Mouse (Mus musculus): ENCODE results near the gene Ppp6r2. TPM values are rescaled to one million over a fixed set of nuclear protein-coding genes. Genes with fewer than 3 reads are reported as not detected.

The Ppp6r2 gene
- polyA plus RNA-seq (2012; rRNA removed): 13.5 and 14.0 TPM in 2 replicates

DNA sequence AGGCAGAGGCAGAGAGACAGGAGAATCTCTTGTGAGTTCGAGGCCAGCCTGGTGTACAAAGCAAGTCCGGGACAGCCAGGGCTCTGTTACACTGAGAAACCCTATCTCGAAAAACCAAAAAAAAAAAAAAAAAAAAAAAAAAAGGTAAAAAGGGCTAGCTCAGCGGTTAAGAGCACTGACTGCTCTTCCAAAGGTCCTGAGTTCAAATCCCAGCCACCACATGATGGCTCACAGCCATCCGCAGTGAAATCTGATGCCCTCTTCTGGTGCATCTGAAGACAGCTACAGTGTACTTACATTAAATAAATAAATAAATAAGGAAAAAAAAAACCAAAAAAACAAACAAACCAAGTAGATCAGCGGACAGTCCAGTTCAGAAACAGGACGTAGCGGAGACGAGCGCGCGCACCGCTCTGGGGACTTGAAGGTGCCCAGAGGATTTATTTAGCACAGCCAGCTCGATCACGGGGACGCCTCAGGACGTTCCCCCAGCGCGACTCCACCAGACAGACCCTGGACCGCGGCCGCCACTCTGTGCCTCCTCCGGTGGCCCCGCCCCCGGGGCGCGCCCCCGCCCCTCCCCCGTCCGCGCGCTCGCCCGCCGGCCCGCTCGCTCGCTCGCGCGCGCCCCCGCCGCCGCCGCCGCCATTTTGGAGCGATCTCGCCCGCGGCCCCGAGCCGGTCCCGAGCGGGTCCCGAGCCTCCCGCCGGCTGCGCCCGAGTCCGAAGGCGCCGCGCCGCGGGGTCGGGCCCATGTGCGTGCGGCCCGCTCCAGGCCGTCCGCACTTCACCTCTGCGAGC, at the start of gene Ppp6r2:
Ppp6r2 (plus strand) TSS at position 639 of the 801 bp plus-strand sequence.

GRCm38 (mm10) chr15:89180571-89181229, 30.7 kb upstream of the Ppp6r2 start, which contains the start of gene Plxnb2:
Gene Plxnb2, minus strand, starts transcription at chr15:89180788.

DNA sequence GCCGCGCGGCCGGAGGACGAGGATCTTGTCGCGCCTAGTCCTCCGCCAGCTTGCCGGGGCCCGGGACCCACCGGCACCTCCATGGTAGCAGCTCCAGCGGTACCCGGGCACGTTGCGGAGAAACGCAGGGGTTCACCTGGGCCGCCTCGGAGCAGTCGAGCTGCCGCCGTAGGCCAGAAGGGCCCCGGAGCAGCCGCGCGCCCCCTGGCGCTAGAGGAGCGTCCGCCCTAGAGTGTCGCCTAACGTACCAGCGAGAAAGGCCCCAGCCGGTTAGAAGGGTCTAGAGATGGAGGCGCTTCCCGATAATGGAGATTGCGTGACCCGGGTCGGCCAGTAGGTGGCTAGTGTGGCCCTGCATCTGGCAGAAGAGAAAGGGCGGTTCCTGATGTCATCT, 15.0 kb upstream of the Ppp6r2 start, which contains the start of gene Dennd6b:
Dennd6b (minus strand) TSS at position 184 of the 394 bp plus-strand sequence.

DNA sequence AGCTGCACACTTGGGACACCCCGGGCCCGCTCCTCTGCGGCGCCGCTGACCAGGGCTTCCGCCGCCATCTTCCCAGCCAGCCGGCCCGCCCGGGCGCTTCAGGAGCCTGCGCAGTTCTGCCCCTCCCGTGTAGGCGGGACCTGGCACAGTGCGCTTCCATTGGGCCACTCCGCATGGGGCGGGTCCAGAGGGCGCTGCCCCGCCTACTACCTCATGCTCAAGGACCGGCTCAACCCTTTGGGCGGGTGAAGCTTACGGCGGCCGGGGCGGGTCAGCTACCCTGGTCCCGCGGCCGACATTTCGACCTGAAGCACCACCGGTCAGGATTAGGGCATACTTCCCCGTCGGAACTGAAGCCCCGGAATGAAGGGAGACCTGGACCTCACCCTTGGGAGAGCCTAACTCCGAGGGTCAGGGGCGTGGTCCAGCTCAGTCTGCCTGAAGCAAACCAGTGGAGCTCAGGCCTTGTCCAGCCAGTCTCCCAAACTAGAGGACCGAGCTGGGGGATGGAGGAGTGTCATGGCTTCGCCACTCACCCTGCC, 103.9 kb downstream of the Ppp6r2 start, which contains the start of gene Sbf1:
Sbf1 (minus strand) TSS at position 122 of the 542 bp plus-strand sequence.

DNA sequence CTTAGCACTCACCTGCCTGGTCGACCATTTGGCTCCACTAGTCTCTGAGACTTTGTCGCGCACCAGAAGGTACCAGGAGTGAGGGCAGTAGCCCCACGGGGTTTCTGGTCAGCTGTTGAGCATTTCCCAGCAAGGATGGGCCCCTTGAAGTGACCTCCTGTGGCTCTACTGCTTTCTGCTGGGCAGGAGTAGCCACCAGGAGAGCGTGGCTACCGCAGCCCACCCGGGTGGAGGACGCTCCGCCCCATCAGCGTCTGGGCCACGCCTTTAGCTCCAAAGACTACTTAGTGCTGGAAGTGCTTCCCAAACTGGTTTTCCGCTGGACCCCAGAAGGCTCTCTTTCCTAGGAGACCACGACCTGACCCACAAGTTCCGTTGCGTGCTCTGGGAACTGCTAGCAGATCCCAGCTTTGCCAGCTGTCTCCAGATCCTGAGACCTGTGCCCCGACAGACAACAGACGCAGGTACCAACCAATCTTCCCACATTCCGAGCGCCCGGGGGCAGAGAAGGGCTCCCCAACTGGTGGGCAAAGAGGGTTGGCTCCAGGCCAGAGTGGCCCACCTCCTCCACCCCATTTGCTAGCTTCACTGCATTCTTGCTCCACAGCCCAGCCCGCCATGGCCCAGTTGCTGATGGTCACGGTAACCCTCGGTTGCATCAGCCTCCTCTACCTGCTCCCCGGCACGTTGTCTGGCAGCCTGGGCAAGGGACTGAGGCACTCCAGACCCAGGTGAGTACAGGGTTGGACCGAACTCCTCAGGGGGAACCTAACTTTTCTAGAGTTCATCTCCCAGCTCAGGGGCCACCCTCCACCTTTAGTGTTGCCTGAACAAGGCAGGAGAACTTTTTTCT, 111.5 kb downstream of the Ppp6r2 start, which contains the start of gene Adm2:
Adm2 (plus strand) TSS at position 51 of the 853 bp plus-strand sequence.

GRCm38 (mm10) chr15:89334271-89334670, 122.9 kb downstream of the Ppp6r2 start, which contains the start of gene Miox:
Gene Miox, plus strand, starts transcription at chr15:89334398.

Other genes starting within 250 kb of the Ppp6r2 start
- gene Mlc1, start 232.5 kb upstream of the Ppp6r2 start, polyA plus RNA-seq (2012; rRNA removed): not detected in 2 replicates
- gene Mov10l1, start 228.6 kb upstream of the Ppp6r2 start, polyA plus RNA-seq (2012; rRNA removed): 0.01 TPM in 1 of 2 replicates, not detected in the other
- not detected in 2 replicates for gene Panx2, start 151.8 kb upstream of the Ppp6r2 start, polyA plus RNA-seq (2012; rRNA removed)
- 21.5 and 25.2 TPM in 2 replicates for gene Trabd, start 136.4 kb upstream of the Ppp6r2 start, polyA plus RNA-seq (2012; rRNA removed)
- gene Selenoo, start 122.5 kb upstream of the Ppp6r2 start, polyA plus RNA-seq (2012; rRNA removed): 22.4 and 25.8 TPM in 2 replicates
- gene Tubgcp6, start 88.4 kb upstream of the Ppp6r2 start, polyA plus RNA-seq (2012; rRNA removed): 6.5 and 8.5 TPM in 2 replicates
- gene Hdac10, start 82.9 kb upstream of the Ppp6r2 start, polyA plus RNA-seq (2012; rRNA removed): 9.1 and 9.7 TPM in 2 replicates
- 3.5 and 4.5 TPM in 2 replicates for gene Mapk12, start 70.8 kb upstream of the Ppp6r2 start, polyA plus RNA-seq (2012; rRNA removed)
- gene Mapk11, start 61.9 kb upstream of the Ppp6r2 start, polyA plus RNA-seq (2012; rRNA removed): 1.3 TPM in 2 replicates
- 37.7 and 44.3 TPM in 2 replicates for gene Plxnb2, start 30.8 kb upstream of the Ppp6r2 start, polyA plus RNA-seq (2012; rRNA removed)
- gene Dennd6b, start 15.1 kb upstream of the Ppp6r2 start, polyA plus RNA-seq (2012; rRNA removed): 5.4 and 6.4 TPM in 2 replicates
- gene Sbf1, start 103.8 kb downstream of the Ppp6r2 start, polyA plus RNA-seq (2012; rRNA removed): 26.2 and 28.5 TPM in 2 replicates
- gene Adm2, start 111.2 kb downstream of the Ppp6r2 start, polyA plus RNA-seq (2012; rRNA removed): 10.3 and 11.8 TPM in 2 replicates
- gene Miox, start 122.8 kb downstream of the Ppp6r2 start, polyA plus RNA-seq (2012; rRNA removed): 12.7 and 15.7 TPM in 2 replicates
- gene Lmf2, start 144.1 kb downstream of the Ppp6r2 start, polyA plus RNA-seq (2012; rRNA removed): 9.9 and 11.9 TPM in 2 replicates
- 51.8 and 56.2 TPM in 2 replicates for gene Ncaph2, start 144.2 kb downstream of the Ppp6r2 start, polyA plus RNA-seq (2012; rRNA removed)
- gene Sco2, start 162.3 kb downstream of the Ppp6r2 start, polyA plus RNA-seq (2012; rRNA removed): 21.4 and 21.6 TPM in 2 replicates
- 1.3 and 1.6 TPM in 2 replicates for gene Tymp, start 165.5 kb downstream of the Ppp6r2 start, polyA plus RNA-seq (2012; rRNA removed)
- gene Odf3b, start 167.7 kb downstream of the Ppp6r2 start, polyA plus RNA-seq (2012; rRNA removed): 0.96 and 1.2 TPM in 2 replicates
- not detected in 2 replicates for gene Klhdc7b, start 173.4 kb downstream of the Ppp6r2 start, polyA plus RNA-seq (2012; rRNA removed)
- gene Syce3, start 198.9 kb downstream of the Ppp6r2 start, polyA plus RNA-seq (2012; rRNA removed): 0.19 TPM in 1 of 2 replicates, not detected in the other
- 21.3 and 23.0 TPM in 2 replicates for gene Cpt1b, start 214.3 kb downstream of the Ppp6r2 start, polyA plus RNA-seq (2012; rRNA removed)
- gene C730034F03Rik, start 218.0 kb downstream of the Ppp6r2 start, polyA plus RNA-seq (2012; rRNA removed): 1.2 and 1.3 TPM in 2 replicates
- gene Gm44502, start 218.1 kb downstream of the Ppp6r2 start, polyA plus RNA-seq (2012; rRNA removed): 0.28 and 0.46 TPM in 2 replicates
- 28.2 and 29.0 TPM in 2 replicates for gene Chkb, start 218.4 kb downstream of the Ppp6r2 start, polyA plus RNA-seq (2012; rRNA removed)
- 0.01 TPM in 2 replicates for gene Mapk8ip2, start 242.4 kb downstream of the Ppp6r2 start, polyA plus RNA-seq (2012; rRNA removed)

All from liver, embryonic 18 days (tissue).